Mouse (Mus musculus): ENCODE measurements at regions not wholly inside any gene's neighbourhood (a gene's known extent, or its start where the extent isn't known, plus 50 kb on each side); places are given as distances from the start of the nearest gene placed in this dataset.

- DNase-seq (ENCODE audit: low read depth, low spot score), result no peak
Observed at GRCm38 (mm10) chr13:43852888-43853287, 68.3 kb downstream of the Cd83 start.

GRCm38 (mm10) chr13:43854973-43855372 is 70.4 kb downstream of the Cd83 start:
- no peak for DNase-seq (ENCODE audit: low read depth, low spot score)

- no peak for DNase-seq (ENCODE audit: low read depth, low spot score)
Observed at GRCm38 (mm10) chr13:43860932-43861331, 76.4 kb downstream of the Cd83 start.

- no peak for DNase-seq (ENCODE audit: low read depth, low spot score)
Observed at GRCm38 (mm10) chr13:43861424-43861823, 76.8 kb downstream of the Cd83 start.

GRCm38 (mm10) chr13:43862056-43862455 is 77.5 kb downstream of the Cd83 start:
- DNase-seq (ENCODE audit: low read depth, low spot score), result no peak

DNA sequence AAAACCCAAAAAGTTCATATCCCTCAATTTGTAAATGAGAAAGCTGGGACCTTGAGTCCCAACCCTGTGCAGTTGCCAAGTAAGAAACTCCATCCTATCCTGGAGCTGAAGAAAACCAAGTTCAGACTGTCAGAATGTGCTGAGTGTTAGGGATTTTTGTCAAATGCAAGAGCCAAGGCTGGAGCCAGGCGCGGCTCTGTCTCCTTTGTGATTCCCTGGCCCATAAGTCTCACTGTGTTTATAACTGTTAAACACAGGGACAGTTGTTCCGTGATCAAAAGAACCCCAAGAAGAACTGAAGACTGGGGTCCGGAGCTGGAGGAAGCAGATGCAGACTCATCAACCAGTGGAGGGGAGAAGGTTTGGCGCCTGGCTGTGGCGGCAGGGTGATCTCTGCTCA is 78.0 kb downstream of the Cd83 start:
- no peak for DNase-seq (ENCODE audit: low read depth, low spot score)

- no peak for DNase-seq (ENCODE audit: low read depth, low spot score)
Observed at GRCm38 (mm10) chr13:43863581-43864100, 79.1 kb downstream of the Cd83 start.

GRCm38 (mm10) chr13:43864153-43864861 is 79.7 kb downstream of the Cd83 start:
- peak; percentile 98 for DNase-seq (ENCODE audit: low read depth, low spot score)

GRCm38 (mm10) chr13:43865036-43865435 is 80.5 kb downstream of the Cd83 start:
- peak; percentile 45 for DNase-seq (ENCODE audit: low read depth, low spot score)

DNA sequence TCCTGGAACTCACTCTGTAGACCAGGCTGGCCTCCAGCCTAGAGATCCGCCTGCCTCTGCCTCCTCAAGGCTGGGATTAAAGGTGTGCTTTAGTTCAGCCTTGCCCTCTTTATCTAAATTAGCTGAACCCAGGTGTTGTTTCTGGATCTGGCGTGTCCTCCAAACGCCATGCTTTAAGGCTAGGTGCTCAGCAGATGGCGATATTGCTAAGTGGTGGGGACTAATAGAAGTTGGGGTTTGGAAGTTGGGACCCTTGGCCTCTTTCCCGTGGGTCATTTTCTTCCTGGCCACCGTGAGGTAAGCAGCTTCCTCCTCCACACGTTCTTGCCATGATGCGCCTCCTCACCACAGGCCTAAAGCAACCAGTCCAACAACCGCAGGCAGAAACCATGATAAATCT is 91.3 kb downstream of the Cd83 start:
- peak; percentile 61 for DNase-seq (ENCODE audit: low read depth, low spot score)

DNA sequence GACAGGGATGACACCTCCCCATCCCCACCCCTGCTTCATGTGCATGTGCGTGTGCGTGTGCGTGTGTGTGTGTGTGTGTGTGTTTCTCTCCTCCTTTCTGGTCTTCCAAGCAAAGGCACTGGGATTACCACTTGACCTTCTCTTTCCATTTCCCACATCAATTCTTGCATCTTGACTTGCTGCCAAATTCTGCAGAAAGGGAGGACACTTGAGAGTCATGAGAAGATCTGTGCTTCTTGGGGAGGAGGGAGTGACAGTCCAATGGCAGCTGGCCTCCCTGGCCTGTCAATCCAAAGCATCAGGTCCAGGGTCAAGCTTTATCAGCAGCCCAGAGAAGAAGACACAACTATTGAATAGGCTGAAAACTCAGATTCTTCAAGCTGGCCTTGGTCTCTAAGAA is 102.7 kb downstream of the Cd83 start:
- DNase-seq (ENCODE audit: low read depth, low spot score), result no peak

DNA sequence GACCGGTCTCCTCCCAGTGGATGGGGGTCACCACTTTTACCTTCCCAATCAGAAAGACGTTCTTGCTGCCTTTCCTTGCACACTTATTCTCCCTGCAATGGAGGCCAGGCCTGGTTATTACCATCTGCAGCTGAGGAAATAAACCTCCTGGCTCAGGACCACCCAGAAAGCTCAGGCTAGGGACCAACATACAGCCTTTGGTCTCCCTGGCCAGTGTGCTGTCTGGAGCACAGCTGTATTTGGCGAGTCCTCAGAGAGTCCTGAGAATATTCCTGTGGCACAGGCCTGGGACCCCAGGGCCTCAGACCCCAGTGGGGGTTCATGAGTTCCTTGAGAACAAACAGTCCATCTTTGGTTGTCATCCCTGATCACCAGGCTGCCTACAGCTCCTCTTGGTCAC is 107.4 kb downstream of the Cd83 start:
- no peak for DNase-seq (ENCODE audit: low read depth, low spot score)

GRCm38 (mm10) chr13:43895990-43896389 is 111.4 kb downstream of the Cd83 start:
- no peak for DNase-seq (ENCODE audit: low read depth, low spot score)

- DNase-seq (ENCODE audit: low read depth, low spot score), result no peak
Observed at GRCm38 (mm10) chr13:43897046-43897445, 112.5 kb downstream of the Cd83 start.

- no peak for DNase-seq (ENCODE audit: low read depth, low spot score)
Observed at GRCm38 (mm10) chr13:43898555-43899258, 114.1 kb downstream of the Cd83 start.

DNA sequence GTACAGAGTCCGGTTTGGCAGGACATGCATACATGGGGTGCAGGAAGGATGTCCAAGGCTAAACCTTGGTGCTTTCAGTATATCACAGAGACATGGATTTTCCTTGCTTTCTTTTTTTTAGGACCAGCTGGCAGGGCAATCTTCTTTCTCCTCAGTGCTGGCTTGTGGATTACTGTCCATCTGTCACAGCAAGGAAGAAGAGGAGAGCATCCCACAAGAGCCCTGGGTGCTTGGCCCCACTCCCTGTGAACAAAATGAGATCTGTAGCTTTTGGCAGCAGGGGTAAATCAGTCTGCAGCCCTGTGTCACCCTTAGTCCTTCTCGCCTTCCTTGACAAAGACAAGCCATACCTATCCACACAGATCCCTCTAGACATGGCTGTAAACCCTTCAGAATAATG is 115.5 kb downstream of the Cd83 start:
- DNase-seq (ENCODE audit: low read depth, low spot score), result no peak

- no peak for DNase-seq (ENCODE audit: low read depth, low spot score)
Observed at GRCm38 (mm10) chr13:43900758-43901157, 116.2 kb downstream of the Cd83 start.

GRCm38 (mm10) chr13:43903391-43903790 is 118.8 kb downstream of the Cd83 start:
- DNase-seq (ENCODE audit: low read depth, low spot score), result no peak

- DNase-seq (ENCODE audit: low read depth, low spot score), result no peak
Observed at GRCm38 (mm10) chr13:43904291-43904690, 119.7 kb downstream of the Cd83 start.

DNA sequence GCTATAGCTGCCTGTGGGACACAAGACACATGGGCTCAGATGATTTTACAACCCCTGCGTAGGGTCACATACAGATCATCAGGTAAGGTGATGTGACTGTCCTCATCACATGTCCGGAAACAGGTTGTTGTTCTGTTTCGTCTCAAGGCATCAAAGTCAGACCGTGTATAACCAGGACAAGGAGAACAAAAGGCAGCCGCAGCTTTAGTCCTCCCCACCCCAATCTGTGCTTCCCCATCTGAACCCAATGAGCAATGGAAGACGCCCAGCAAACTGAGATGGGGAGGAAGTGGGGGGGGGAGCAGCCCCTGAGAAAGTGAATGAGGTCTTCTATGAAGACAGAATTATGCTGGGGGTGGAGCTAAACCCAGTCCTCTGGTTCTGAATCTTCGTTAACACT is 121.7 kb downstream of the Cd83 start:
- DNase-seq (ENCODE audit: low read depth, low spot score), result no peak

DNA sequence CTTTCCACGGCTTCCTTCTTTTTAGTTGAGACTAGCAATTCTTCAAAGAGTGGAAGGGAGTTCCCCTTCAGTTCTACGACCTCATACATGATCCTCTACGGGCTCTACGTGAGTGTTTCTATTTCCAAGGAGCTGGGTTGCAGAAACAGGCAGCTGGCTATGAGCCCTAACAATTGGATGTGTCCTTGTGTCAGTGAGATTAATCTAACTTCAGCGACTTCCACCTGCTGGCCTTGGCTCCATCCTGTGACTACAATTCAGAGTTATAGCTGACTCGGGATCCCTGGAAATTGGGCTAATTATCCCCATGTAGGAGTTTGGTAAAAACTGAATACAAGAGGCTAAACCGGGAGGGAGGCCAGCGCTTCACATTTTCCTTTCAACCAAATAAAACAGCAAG is 122.8 kb downstream of the Cd83 start:
- DNase-seq (ENCODE audit: low read depth, low spot score), result no peak

GRCm38 (mm10) chr13:43908041-43908644 is 123.6 kb downstream of the Cd83 start:
- peak; percentile 52 for DNase-seq (ENCODE audit: low read depth, low spot score)

GRCm38 (mm10) chr13:43909933-43910332 is 125.4 kb downstream of the Cd83 start:
- no peak for DNase-seq (ENCODE audit: low read depth, low spot score)
